12 mouse cellular contexts compared by ENCODE assay signal in genomic region chr15:78509297-78509899, GRCm38 (mm10). TPM values are rescaled to one million over a fixed set of nuclear protein-coding genes. Genes with fewer than 3 reads are reported as not detected.
A peak's percentile ranks its signal among the peaks of the same experiment; 100 is the strongest.
DNase-seq lines count a peak whose midpoint lies in the region; ATAC-seq and TF ChIP-seq lines count a peak whose summit lies in the region.
"Had no signal": no experiment of that assay in that cellular context is flagged by ENCODE, and none has a peak within 500 bp of the region (broad histone marks: within the 10 kb centered on the region; RNA-seq: fewer than 3 reads in every experiment).

No protein-coding gene starts in this region.

- no peaks in the 10 kb centered on the region for H3K27me3 ChIP-seq in heart, embryonic 14.5 days (ENCODE audit: control insufficient read depth, insufficient read depth, low read length)
- peaks cover 4% of the 10 kb centered on the region; the same call in 1 of the 2 replicates for H3K27me3 ChIP-seq in E14TG2a.4 (ENCODE audit: insufficient read depth, low read length)

- TF ChIP-seq CTCF in E14TG2a.4 (conservative IDR thresholded peaks at IDR 0.05; ENCODE audit: low read length), result no peak

- WGBS in heart, embryonic 14.5 days, result 48% methylated on average over 12 of the region's 12 CpGs

- H3K9me3 ChIP-seq in heart, embryonic 14.5 days (ENCODE audit: control insufficient read depth, low read length), result peaks cover 8% of the 10 kb centered on the region
- peaks cover 7% of the 10 kb centered on the region for H3K9me3 ChIP-seq in E14TG2a.4 (ENCODE audit: low read length)

- no peak overlapping the region for H3K4me2 ChIP-seq in heart, embryonic 14.5 days (ENCODE audit: low read length)

- peaks cover 10 to 13% of the 10 kb centered on the region in 2 experiments for H3K4me1 ChIP-seq in heart, embryonic 14.5 days (ENCODE audit: control insufficient read depth in 2 of 2, insufficient read depth in 2 of 2, low read length in 2 of 2)
- H3K4me1 ChIP-seq in E14TG2a.4 (replicated peaks; ENCODE audit: low read depth, low read length), result peaks cover 20% of the 10 kb centered on the region

- H3K9ac ChIP-seq in heart, embryonic 14.5 days (ENCODE audit: low read length), result no peak overlapping the region; the same call in 1 of the 2 replicates

- 0 out of 2 replicates have a peak, but pooled peaks have one; percentile 13 for ATAC-seq in heart, embryonic 14.5 days (ENCODE audit: insufficient number of reproducible peaks, insufficient read depth, low FRiP score, low read depth)
- ATAC-seq: forebrain, embryonic 14.5 days had no signal

- H3K27ac ChIP-seq in heart, embryonic 14.5 days (replicated peaks in 1 of 2; ENCODE audit: control insufficient read depth in 1 of 2, insufficient read depth in 1 of 2, low read depth in 2 of 2, low read length in 2 of 2), result 0 out of 4 replicates have a peak overlapping the region, but pooled peaks of 1 of the 2 experiments have one; percentile 12

- DNase-seq in heart, postnatal 4 days, result no peak
- DNase-seq in embryo, embryonic 9.5 days (ENCODE audit: extremely low spot score), result peak; percentile 64
- peak; percentile 77 for DNase-seq in mesoderm, embryonic 11.5 days (ENCODE audit: low read depth, low spot score)
- DNase-seq in cerebellum, adult 9-10 months, result no peak
- DNase-seq in spleen, adult 12 weeks (ENCODE audit: low spot score), result no peak
- DNase-seq in adrenal gland, postnatal 4 days (ENCODE audit: low spot score in 2 of 2), result no peak
- DNase-seq: cerebellum, adult 8-10 months; spleen, adult 18-20 months; thymus, postnatal 36 days had no signal

- no peak overlapping the region for H3K4me3 ChIP-seq in heart, embryonic 14.5 days (ENCODE audit: control insufficient read depth in 1 of 2, insufficient read depth in 1 of 2, low read depth in 1 of 2, low read length in 2 of 2)
- peak overlapping the region; percentile 54 for H3K4me3 ChIP-seq in E14TG2a.4 (replicated peaks; ENCODE audit: low read length)

- H3K36me3 ChIP-seq in heart, embryonic 14.5 days (ENCODE audit: control insufficient read depth, insufficient read depth, low read length), result no peaks in the 10 kb centered on the region
- H3K36me3 ChIP-seq in E14TG2a.4 (ENCODE audit: insufficient read depth, low read length), result no peaks in the 10 kb centered on the region

RNA-seq across cellular contexts. Expression of gene Il2rb, which starts 14.3 kb away (rescaled TPM):
- 0.16 and 0.19 TPM in 2 replicates for polyA plus RNA-seq in heart, embryonic 14.5 days (2014; fragmentation: Nextera tagmentation; extraction: Ambion mirVana)
- total RNA-seq in heart, postnatal 4 days (2021), result under 1 TPM; 0.27 to 0.41 TPM
- 1 to 10 TPM in 1 of 2 experiments, under 1 TPM in 1; 0.64 to 1.3 TPM for total RNA-seq in adrenal gland, postnatal 4 days (2021)
- polyA plus RNA-seq: forebrain, embryonic 14.5 days had no signal

RNA-seq across cellular contexts. Expression of gene C1qtnf6, which starts 21.8 kb away (rescaled TPM):
- 38.4 and 41.1 TPM in 2 replicates for polyA plus RNA-seq in heart, embryonic 14.5 days (2014; fragmentation: Nextera tagmentation; extraction: Ambion mirVana)
- total RNA-seq in heart, postnatal 4 days (2021), result 10 to 100 TPM; 63.6 to 64.5 TPM
- 10 to 100 TPM; 81.8 to 93.0 TPM for total RNA-seq in adrenal gland, postnatal 4 days (2021)

RNA-seq across cellular contexts. Expression of gene Sstr3, which starts 35.1 kb away (rescaled TPM):
- not detected in 2 replicates for polyA plus RNA-seq in heart, embryonic 14.5 days (2014; fragmentation: Nextera tagmentation; extraction: Ambion mirVana)
- under 1 TPM; 0.07 TPM for total RNA-seq in heart, postnatal 4 days (2021)
- 1 to 10 TPM in 1 of 2 experiments, under 1 TPM in 1; 0.79 to 1.3 TPM for total RNA-seq in adrenal gland, postnatal 4 days (2021)

RNA-seq across cellular contexts. Expression of gene Tmprss6, which starts 41.0 kb away (rescaled TPM):
- polyA plus RNA-seq in heart, embryonic 14.5 days (2014; fragmentation: Nextera tagmentation; extraction: Ambion mirVana), result 0.09 TPM in 1 of 2 replicates, not detected in the other
- total RNA-seq in heart, postnatal 4 days (2021), result not detected
- total RNA-seq in adrenal gland, postnatal 4 days (2021), result 10 to 100 TPM in 1 of 2 experiments, 1 to 10 TPM in 1; 1.8 to 22.4 TPM

Comparison
In these comparisons a context has a peak if more than half of its experiments do, and no peak if none do; other contexts are left out.
1. DNase-seq: peak in embryo, embryonic 9.5 days (single experiment) and mesoderm, embryonic 11.5 days (single experiment); none in heart, postnatal 4 days (single experiment), cerebellum, adult 9-10 months (single experiment), spleen, adult 12 weeks (single experiment) and adrenal gland, postnatal 4 days (0 of 2).